Mouse (Mus musculus): ENCODE data around the gene Nlrp10. TPM values are rescaled to one million over a fixed set of nuclear protein-coding genes. Genes with fewer than 3 reads are reported as not detected.

The Nlrp10 gene
- polyA plus RNA-seq, 1 experiment from 2014 or later = 0.08 TPM

Other genes with a start within 250 kb of the Nlrp10 start
- gene Olfr512, start 216.9 kb downstream of the Nlrp10 start, polyA plus RNA-seq (2015; fragmentation: Nextera tagmentation; extraction: Ambion mirVana) = not detected in 2 replicates
- not detected in 2 replicates for gene Olfr513, start 179.2 kb downstream of the Nlrp10 start, polyA plus RNA-seq (2015; fragmentation: Nextera tagmentation; extraction: Ambion mirVana)
- gene Olfr514, start 104.2 kb downstream of the Nlrp10 start, polyA plus RNA-seq (2015; fragmentation: Nextera tagmentation; extraction: Ambion mirVana) = not detected in 2 replicates
- not detected in 2 replicates for gene Olfr516, start 79.6 kb downstream of the Nlrp10 start, polyA plus RNA-seq (2015; fragmentation: Nextera tagmentation; extraction: Ambion mirVana)
- not detected in 2 replicates for gene Olfr517, start 57.8 kb downstream of the Nlrp10 start, polyA plus RNA-seq (2015; fragmentation: Nextera tagmentation; extraction: Ambion mirVana)
- not detected in 2 replicates for gene Olfr518, start 45.2 kb downstream of the Nlrp10 start, polyA plus RNA-seq (2015; fragmentation: Nextera tagmentation; extraction: Ambion mirVana)
- not detected in 2 replicates for gene Olfr519, start 35.8 kb downstream of the Nlrp10 start, polyA plus RNA-seq (2015; fragmentation: Nextera tagmentation; extraction: Ambion mirVana)
- 76.7 and 85.0 TPM in 2 replicates for gene Eif3f, start 4.2 kb upstream of the Nlrp10 start, polyA plus RNA-seq (2015; fragmentation: Nextera tagmentation; extraction: Ambion mirVana)
- gene Tub, start 20.2 kb upstream of the Nlrp10 start, polyA plus RNA-seq (2015; fragmentation: Nextera tagmentation; extraction: Ambion mirVana) = 3.0 TPM in 2 replicates
- 2.0 and 2.9 TPM in 2 replicates for gene Ric3, start 153.2 kb upstream of the Nlrp10 start, polyA plus RNA-seq (2015; fragmentation: Nextera tagmentation; extraction: Ambion mirVana)
- gene Lmo1, start 245.0 kb upstream of the Nlrp10 start, polyA plus RNA-seq (2015; fragmentation: Nextera tagmentation; extraction: Ambion mirVana) = 3.5 and 3.8 TPM in 2 replicates

Measured in intestine, embryonic 15.5 days (tissue).